Mouse (Mus musculus) liver, embryonic 16.5 days (tissue): ENCODE results near the gene Chd9. TPM values are rescaled to one million over a fixed set of nuclear protein-coding genes. Genes with fewer than 3 reads are reported as not detected.

Experiments used
- ATAC-seq: fragments of 200-750 bp; cut with Nextera tagmentation; 2 replicates; pipeline ENCODE4 v1.8.0; 2017; ENCODE audit warnings: low read depth, mild to moderate bottlenecking, moderate number of reproducible peaks, moderate library complexity
- H3K27ac ChIP-seq: fragments of 300-500 bp; sonication (generic); 2 replicates; pipeline ENCODE4 v1.5.1; 2014; ENCODE audit warnings: mild to moderate bottlenecking, low read length
- H3K27me3 ChIP-seq: fragments of 300-500 bp; sonication (generic); 2 replicates; pipeline ENCODE4 v1.6.1; 2014; ENCODE audit warnings: low read depth, low read length, mixed read lengths; ENCODE audit not compliant: control insufficient read depth, insufficient read depth
- H3K36me3 ChIP-seq: fragments of 300-500 bp; sonication (generic); 2 replicates; pipeline ENCODE4 v1.6.1; 2014; ENCODE audit warnings: mild to moderate bottlenecking; ENCODE audit not compliant: control insufficient read depth, insufficient read depth
- H3K4me1 ChIP-seq: fragments of 300-500 bp; sonication (generic); 2 replicates; pipeline ENCODE4 v1.6.1; 2014; ENCODE audit warnings: low read depth, low read length, mixed read lengths; ENCODE audit not compliant: control insufficient read depth
- H3K4me2 ChIP-seq: fragments of 300-500 bp; sonication (generic); 2 replicates; pipeline ENCODE4 v1.6.1; 2014; ENCODE audit warnings: low read depth, low read length, mixed read lengths
- H3K4me3 ChIP-seq: fragments of 300-500 bp; sonication (generic); 2 replicates; pipeline ENCODE4 v1.5.1; 2014; ENCODE audit warnings: low read depth, mild to moderate bottlenecking, low read length
- H3K9ac ChIP-seq: fragments of 300-500 bp; sonication (generic); 2 replicates; pipeline ENCODE4 v1.6.1; 2014; ENCODE audit warnings: low read depth, low read length
- H3K9me3 ChIP-seq: fragments of 300-500 bp; sonication (generic); replicated peaks from 2 replicates; pipeline ENCODE4 v1.6.1; 2016; ENCODE audit warnings: low read length; ENCODE audit not compliant: control insufficient read depth
- WGBS: fragments of 180-500 bp; shearing (Covaris S2); extraction: QIAGEN DNeasy Blood & Tissue Kit; methylation state at CpG from one replicate; pipeline ENCODE4 v1.1.7; 2014; ENCODE audit not compliant: insufficient replicate concordance; 5-methylcytosine and 5-hydroxymethylcytosine counted together
- polyA plus RNA-seq: library from polyadenylated mRNA; unstranded; fragments of >200 nt; fragmentation: Nextera tagmentation; extraction: Ambion mirVana; gene quantifications from 2 replicates; pipeline ENCODE4 v1.2.1, GENCODE M21; 2015

Gene Chd9
- polyA plus RNA-seq, 1 experiment from 2014 or later, result 18.5 TPM

DNA sequence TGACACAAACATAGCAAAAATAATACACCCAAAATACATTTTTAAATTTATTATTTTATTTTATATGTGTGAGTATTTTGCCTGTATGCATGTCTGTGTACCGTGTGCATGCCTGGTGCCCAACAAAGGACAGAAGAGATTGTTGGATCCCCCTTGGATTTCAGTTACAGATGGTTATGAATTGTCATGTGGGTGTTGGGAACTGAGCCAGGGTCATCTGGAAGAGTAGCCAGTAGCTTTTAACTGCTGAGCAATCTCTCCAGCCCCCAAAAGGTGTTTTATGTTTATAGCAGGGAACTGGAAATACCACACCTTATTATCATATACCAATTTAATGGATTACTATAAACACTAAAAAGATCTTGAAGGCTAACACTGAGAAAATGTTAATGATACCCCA, 106.6 kb downstream of the Chd9 start:
- H3K36me3 ChIP-seq, result no peaks in the 10 kb centered on the region
- WGBS, result 89% methylated on average over 1 of the region's 1 CpGs
- no peak for ATAC-seq
- H3K9ac ChIP-seq, result no peak overlapping the region
- H3K27ac ChIP-seq, result no peak overlapping the region
- no peak overlapping the region for H3K4me2 ChIP-seq
- H3K4me3 ChIP-seq, result no peak overlapping the region
- H3K9me3 ChIP-seq, result no peaks in the 10 kb centered on the region
- peaks cover 2% of the 10 kb centered on the region for H3K4me1 ChIP-seq
- no peaks in the 10 kb centered on the region for H3K27me3 ChIP-seq

DNA sequence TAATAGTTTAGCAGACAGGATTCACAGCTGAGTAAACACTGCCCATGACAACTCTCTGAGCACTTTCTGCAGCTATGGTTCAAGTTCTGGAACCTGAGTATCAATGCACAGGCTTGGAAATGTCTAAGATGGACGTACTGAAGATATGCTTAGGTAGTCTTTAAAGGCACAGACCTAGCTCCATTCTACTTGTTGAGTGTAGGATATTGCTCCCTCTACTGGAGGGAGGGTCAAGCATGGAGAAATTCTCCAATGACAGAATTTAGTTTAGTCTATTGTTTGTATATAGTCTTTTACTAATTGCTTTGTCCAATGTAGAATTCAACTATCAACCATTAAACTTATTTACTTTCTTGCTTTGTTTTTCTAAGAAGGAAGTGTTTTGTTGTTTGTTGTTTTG, 108.7 kb downstream of the Chd9 start:
- Histone ChIP-seq H3K4me3 (no peak overlapping the region), H3K4me1 (peaks cover 2% of the 10 kb centered on the region), H3K36me3 (no peaks in the 10 kb centered on the region), H3K9ac (no peak overlapping the region), H3K27me3 (no peaks in the 10 kb centered on the region), H3K27ac (no peak overlapping the region), H3K4me2 (no peak overlapping the region), H3K9me3 (no peaks in the 10 kb centered on the region)
- 38% methylated on average over 1 of the region's 1 CpGs for WGBS
- ATAC-seq, result no peak

DNA sequence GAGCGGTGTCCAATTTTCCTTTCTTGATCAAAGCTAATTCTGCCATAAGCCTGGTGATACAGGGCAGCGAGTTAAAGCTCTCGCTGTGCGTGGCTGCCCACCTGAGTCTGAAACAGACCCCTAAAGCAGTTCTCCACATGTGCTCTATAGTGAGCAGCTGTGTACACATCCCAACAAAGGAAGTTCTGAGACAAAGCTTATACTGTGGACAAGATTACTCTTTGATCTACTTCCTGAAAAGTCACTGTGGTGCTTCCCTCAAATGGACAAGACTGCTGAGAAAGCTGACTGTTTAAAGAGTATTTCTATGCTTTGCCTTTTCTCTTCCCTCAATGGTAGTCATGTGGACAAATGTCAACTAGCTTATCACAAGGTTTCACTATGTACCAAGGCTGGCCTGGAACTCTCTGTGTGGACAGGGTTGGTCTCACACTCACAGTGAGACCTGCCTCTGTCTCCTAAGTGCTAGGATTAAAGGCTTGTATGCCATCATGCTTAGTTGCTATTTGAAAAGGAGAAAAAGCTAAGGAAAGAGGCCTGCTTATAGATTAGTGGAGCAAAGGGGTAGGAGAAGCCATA, 110.3 kb downstream of the Chd9 start:
- 59% methylated on average over 4 of the region's 4 CpGs for WGBS
- no peaks in the 10 kb centered on the region for H3K9me3 ChIP-seq
- no peaks in the 10 kb centered on the region for H3K36me3 ChIP-seq
- H3K4me1 ChIP-seq, result peaks cover 2% of the 10 kb centered on the region
- no peaks in the 10 kb centered on the region for H3K27me3 ChIP-seq
- H3K4me3 ChIP-seq, result no peak overlapping the region
- no peak overlapping the region for H3K4me2 ChIP-seq
- H3K9ac ChIP-seq, result no peak overlapping the region
- peak; percentile 39; the same call in 1 of the 2 replicates for ATAC-seq
- no peak overlapping the region for H3K27ac ChIP-seq

DNA sequence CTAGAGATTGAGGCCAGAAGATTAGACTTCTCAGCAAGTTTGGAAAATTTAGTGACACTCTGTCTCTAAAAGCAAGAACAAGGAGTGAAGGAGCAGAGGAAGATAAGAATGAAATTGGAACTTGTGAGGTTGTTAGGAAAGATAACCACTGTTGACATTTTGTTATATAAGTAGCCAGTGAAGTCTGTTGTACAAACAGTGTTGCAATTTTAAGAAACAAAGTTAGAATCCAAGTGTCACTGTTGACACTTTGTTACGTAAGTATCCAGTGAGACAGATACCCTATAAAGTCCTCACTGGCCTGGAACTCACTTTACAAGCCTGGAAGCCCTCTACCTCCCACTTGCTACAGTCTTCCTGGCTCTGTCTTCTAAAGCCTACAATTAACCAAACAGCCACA, 111.7 kb downstream of the Chd9 start:
- no peaks in the 10 kb centered on the region for H3K36me3 ChIP-seq
- H3K4me2 ChIP-seq, result no peak overlapping the region
- ATAC-seq, result no peak
- WGBS, result 70% methylated on average over 1 of the region's 1 CpGs
- no peaks in the 10 kb centered on the region for H3K27me3 ChIP-seq
- H3K27ac ChIP-seq, result no peak overlapping the region
- peaks cover 2% of the 10 kb centered on the region for H3K4me1 ChIP-seq
- H3K4me3 ChIP-seq, result no peak overlapping the region
- no peaks in the 10 kb centered on the region for H3K9me3 ChIP-seq
- no peak overlapping the region for H3K9ac ChIP-seq

DNA sequence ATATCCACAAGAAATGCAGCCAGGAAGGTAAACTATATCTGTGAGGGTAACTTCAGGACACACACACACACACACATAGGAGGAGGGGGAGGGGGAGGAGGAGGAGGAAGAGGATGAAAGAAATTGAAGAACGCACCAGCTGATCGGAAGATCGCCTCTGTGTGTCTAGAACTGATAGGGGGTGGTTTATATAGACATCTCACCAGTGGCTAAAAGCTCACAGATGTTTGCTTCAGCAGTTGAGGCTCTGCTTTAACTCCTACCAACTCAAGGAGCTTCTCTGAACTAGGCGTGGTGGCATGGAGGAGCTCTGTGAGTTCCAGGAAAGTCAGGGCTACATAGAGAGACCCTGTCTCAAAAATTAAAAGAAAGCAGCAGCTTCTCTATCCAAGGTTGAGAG, 115.6 kb downstream of the Chd9 start:
- Histone ChIP-seq H3K27ac (no peak overlapping the region), H3K9me3 (no peaks in the 10 kb centered on the region), H3K4me2 (no peak overlapping the region), H3K27me3 (no peaks in the 10 kb centered on the region), H3K4me1 (no peaks in the 10 kb centered on the region; the same call in 1 of the 2 replicates), H3K9ac (no peak overlapping the region), H3K4me3 (no peak overlapping the region), H3K36me3 (no peaks in the 10 kb centered on the region)
- WGBS, result 29% methylated on average over 4 of the region's 4 CpGs
- ATAC-seq, result peak; percentile 27; the same call in 1 of the 2 replicates

DNA sequence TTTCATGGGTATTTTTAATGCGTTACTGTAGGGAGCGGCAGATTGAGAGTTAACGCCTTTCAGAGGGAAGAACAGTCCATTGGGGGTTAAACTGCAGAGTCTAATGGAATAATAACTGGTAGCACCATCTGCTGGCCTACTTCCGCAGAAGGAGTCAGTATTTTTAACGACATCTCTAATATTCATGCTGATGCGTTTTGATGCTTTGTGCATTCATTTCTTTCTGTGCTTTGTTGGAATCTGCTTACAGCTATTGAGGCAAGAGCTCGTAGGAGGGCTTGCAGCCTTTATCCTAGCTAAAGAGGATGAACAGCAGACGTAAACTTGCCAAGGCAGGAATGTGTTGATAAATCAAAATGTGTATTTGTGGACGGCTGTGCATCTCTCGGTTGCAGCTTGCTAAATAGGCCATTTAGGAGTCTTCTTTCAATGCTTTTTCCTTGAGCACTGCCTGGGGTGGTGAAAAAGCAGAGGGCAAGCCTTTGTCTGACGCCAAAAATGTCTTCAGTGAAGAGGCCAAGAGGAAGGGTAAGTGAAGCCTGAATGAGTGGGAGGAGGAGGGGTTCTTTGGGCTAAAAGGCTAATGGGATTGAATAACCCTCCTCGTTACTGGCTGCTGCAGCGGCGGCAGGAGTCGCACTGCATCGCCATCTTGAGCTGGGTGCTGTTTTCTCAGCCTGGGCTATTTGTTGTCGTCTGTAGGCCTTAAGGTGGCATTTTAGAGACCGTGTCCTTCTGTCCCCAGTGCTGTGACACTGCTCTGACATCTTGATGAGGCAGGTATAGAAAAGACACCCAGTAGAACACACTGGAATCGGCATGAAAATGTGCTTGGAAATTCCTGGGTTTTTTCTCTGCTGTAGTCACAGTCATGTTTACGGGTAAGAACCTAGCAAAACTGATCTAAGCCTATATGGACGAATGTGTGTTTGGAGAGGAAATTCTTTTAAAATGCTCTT, 126.9 kb downstream of the Chd9 start:
- ATAC-seq, result peak; percentile 84
- peak overlapping the region; percentile 89 for H3K27ac ChIP-seq
- H3K4me3 ChIP-seq, result peak overlapping the region; percentile 49
- WGBS, result 2% methylated on average over 21 of the region's 21 CpGs
- peaks cover 3% of the 10 kb centered on the region for H3K4me1 ChIP-seq
- H3K4me2 ChIP-seq, result peak overlapping the region; percentile 75
- H3K27me3 ChIP-seq, result no peaks in the 10 kb centered on the region
- H3K36me3 ChIP-seq, result no peaks in the 10 kb centered on the region
- H3K9ac ChIP-seq, result peak overlapping the region; percentile 49
- H3K9me3 ChIP-seq, result no peaks in the 10 kb centered on the region

DNA sequence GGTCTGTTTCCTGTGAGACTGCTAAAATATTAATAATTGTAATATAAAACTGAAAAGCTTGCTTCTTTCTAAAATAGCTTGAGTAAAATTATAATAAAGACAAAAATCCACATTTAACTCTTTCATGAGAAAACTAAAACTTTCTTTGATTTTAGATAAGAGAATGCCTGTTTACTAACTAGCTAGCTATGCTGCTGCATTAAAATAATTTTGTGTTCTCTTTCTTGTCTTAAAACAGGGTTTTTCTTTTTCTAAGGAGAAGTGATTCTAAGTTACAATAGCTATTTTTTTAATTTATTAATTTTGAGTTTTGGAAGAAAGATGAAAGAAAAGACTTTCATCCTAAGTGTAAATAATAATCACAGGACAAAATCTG, 127.6 kb downstream of the Chd9 start:
- H3K4me1 ChIP-seq, result peaks cover 3% of the 10 kb centered on the region
- H3K36me3 ChIP-seq, result no peaks in the 10 kb centered on the region
- H3K4me2 ChIP-seq, result peak overlapping the region; percentile 75
- no peak for ATAC-seq
- no peaks in the 10 kb centered on the region for H3K9me3 ChIP-seq
- H3K27me3 ChIP-seq, result no peaks in the 10 kb centered on the region
- H3K9ac ChIP-seq, result peak overlapping the region; percentile 49
- peak overlapping the region; percentile 49 for H3K4me3 ChIP-seq
- peak overlapping the region; percentile 89 for H3K27ac ChIP-seq

DNA sequence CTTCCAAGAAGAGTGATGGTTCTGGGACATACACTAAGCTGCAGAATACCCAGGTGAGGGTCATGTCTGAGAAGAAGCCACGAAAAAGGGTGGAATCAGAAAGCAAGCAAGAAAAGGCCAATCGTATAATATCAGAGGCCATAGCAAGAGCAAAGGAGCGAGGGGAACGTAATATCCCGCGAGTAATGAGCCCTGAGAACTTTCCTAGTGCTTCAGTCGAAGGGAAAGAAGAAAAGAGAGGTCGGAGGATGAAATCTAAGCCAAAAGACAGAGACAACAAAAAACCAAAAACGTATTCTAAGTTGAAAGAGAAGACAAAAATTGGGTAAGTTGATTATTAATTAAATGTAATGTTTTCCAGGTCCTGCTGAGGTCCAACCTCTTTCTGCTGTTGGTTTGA, 128.2 kb downstream of the Chd9 start:
- peak overlapping the region; percentile 46; the same call in 1 of the 2 replicates for H3K4me2 ChIP-seq
- 71% methylated on average over 9 of the region's 9 CpGs for WGBS
- no peak for ATAC-seq
- H3K27me3 ChIP-seq, result no peaks in the 10 kb centered on the region
- H3K9ac ChIP-seq, result no peak overlapping the region
- no peaks in the 10 kb centered on the region for H3K9me3 ChIP-seq
- no peaks in the 10 kb centered on the region for H3K36me3 ChIP-seq
- no peak overlapping the region for H3K27ac ChIP-seq
- H3K4me1 ChIP-seq, result peaks cover 3% of the 10 kb centered on the region
- peak overlapping the region; percentile 32; the same call in 1 of the 2 replicates for H3K4me3 ChIP-seq

DNA sequence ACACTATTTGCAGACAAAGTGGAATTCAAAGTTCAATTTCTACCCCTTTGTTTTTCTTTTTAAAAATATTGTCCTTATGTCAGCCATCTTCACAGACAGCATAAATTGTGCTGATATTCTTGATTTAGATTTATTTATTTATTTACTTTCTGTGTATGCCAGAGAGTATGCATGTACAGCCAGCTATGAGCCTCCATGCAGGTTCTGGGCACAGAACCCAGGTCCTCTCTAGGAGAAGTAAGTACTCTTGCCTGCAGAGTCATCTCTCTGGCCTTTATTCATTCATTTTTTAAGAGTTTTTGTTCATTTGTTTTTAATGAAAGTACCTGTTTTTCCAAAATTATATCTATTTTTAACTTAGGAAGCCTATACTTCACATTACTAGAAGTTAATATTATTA, 129.6 kb downstream of the Chd9 start:
- H3K4me2 ChIP-seq, result no peak overlapping the region
- no peak overlapping the region for H3K27ac ChIP-seq
- ATAC-seq, result no peak

More for the DNA sequence above, 129.6 kb downstream of the Chd9 start:
- H3K9me3 ChIP-seq, result no peaks in the 10 kb centered on the region
- no peak overlapping the region for H3K4me3 ChIP-seq
- H3K9ac ChIP-seq, result no peak overlapping the region
- H3K36me3 ChIP-seq, result no peaks in the 10 kb centered on the region
- H3K4me1 ChIP-seq, result peaks cover 5% of the 10 kb centered on the region
- H3K27me3 ChIP-seq, result no peaks in the 10 kb centered on the region
